Mouse (Mus musculus) megakaryocyte, embryonic 14.5 days (primary cell): ENCODE measurements around the gene Hcfc2. TPM values are rescaled to one million over a fixed set of nuclear protein-coding genes. Genes with fewer than 3 reads are reported as not detected.
A peak's percentile ranks its signal among the peaks of the same experiment; 100 is the strongest.

Source experiments
- H3K27me3 ChIP-seq: replicated peaks from 2 replicates; pipeline ENCODE3; 2012; ENCODE audit warnings: inconsistent platforms
- H3K36me3 ChIP-seq: replicated peaks from 2 replicates; pipeline ENCODE3; 2012; ENCODE audit warnings: low read length, inconsistent platforms, mixed read lengths
- H3K4me1 ChIP-seq: 2 replicates; pipeline ENCODE4 v1.6.1; 2012; ENCODE audit warnings: inconsistent platforms
- H3K4me3 ChIP-seq: replicated peaks from 2 replicates; pipeline ENCODE3; 2012; ENCODE audit warnings: moderate library complexity, mild to moderate bottlenecking, inconsistent platforms
- H3K9me3 ChIP-seq: 2 replicates; pipeline ENCODE4 v1.6.1; 2012; ENCODE audit warnings: inconsistent platforms
- FLI1 ChIP-seq: IDR thresholded peaks from 2 replicates; pipeline ENCODE4 v1.6.1; 2012; ENCODE audit warnings: low read length, inconsistent platforms, mixed read lengths
- GATA1 ChIP-seq: IDR thresholded peaks from 3 replicates; pipeline ENCODE4 v1.6.1; 2012; ENCODE audit warnings: mixed read lengths, low read length, inconsistent platforms, borderline replicate concordance
- polyA plus RNA-seq: library from polyadenylated mRNA; stranded (reverse); fragments of >175 nt; gene quantifications from 2 replicates; pipeline ENCODE4 v1.2.3, GENCODE M21; 2012; ENCODE audit warnings: low replicate concordance; ENCODE audit not compliant: insufficient read depth

Gene Hcfc2
- polyA plus RNA-seq, 1 experiment = 2.9 TPM

DNA sequence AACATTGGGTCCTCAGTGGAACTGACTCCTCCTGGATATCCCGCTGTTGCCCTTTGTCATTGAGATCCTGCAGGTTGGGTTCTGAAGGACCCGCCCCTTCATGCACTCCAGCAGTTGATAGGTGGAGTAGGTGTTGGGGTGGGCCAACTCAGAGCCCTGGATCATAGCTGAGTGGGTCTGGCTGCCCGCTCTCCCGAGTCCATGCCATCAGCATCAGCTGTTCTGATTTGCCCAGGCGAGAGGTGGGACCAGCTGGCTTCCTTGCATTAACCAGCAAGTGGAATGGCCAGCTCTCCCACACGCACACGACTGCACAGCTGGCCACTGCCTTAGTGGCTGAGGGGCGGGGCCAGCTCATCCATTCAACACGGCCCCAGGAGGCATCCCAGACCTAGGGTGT lies 72.9 kb downstream of the Hcfc2 start:
- peaks cover 30% of the 10 kb centered on the region for H3K4me1 ChIP-seq
- TF ChIP-seq FLI1 (no peak), GATA1 (no peak)
- H3K9me3 ChIP-seq = peaks cover 7% of the 10 kb centered on the region

DNA sequence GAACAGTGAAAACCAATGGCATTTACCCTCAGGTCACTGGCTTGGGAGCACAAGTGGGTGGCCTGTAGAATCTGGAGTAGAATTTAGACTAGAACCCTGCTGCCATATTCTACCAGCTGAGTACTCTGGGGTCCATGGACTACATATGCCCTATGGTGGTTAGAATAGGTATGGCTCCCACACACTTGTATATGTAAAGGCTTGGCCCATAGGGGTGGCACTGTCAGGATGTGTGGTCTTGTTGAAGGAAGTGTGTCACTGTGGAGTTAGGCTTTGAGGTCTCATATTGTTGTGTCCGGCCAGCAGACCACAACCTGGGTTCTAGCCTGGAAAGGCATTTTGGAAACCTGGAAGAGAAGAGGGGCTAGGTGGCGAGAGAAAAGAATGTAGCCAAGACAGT lies 74.8 kb downstream of the Hcfc2 start:
- no peak for TF ChIP-seq GATA1
- TF ChIP-seq FLI1 = no peak
- Histone ChIP-seq H3K4me3 (no peak overlapping the region), H3K4me1 (peaks cover 22% of the 10 kb centered on the region), H3K36me3 (peaks cover 3% of the 10 kb centered on the region), H3K9me3 (peaks cover 7% of the 10 kb centered on the region), H3K27me3 (peaks cover 18% of the 10 kb centered on the region)

More for the DNA sequence above, 72.9 kb downstream of the Hcfc2 start:
- Histone ChIP-seq H3K27me3 (peaks cover 12% of the 10 kb centered on the region), H3K4me3 (no peak overlapping the region), H3K36me3 (peaks cover 3% of the 10 kb centered on the region)

DNA sequence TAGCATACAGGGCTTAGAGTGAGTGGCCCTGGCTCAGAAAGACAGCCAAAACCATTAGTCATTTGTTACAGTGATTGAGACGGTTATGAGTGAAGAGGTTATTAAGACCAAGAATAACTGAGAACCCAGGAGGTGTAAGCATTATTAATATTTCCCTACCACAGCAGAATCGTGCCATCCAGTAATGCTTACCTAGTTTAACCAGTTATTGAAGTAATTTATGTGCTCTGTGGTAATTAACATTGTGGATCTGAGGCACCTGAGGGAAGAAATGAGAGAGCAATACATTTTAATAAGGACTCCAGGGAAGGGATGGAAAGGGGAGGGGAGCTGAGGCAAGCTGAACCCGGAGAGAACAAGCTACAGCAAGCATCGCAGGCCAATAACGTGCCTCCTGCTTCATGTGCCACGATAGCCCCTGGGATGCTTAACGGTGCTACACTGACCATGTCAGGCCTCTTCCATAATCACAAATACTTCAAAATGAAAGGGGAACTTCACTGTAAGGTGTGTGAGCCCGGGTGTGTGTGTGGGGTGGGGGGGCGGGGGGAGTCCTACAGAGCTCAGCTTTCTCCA lies 75.7 kb downstream of the Hcfc2 start:
- H3K4me1 ChIP-seq = peaks cover 28% of the 10 kb centered on the region
- peaks cover 18% of the 10 kb centered on the region for H3K27me3 ChIP-seq
- H3K9me3 ChIP-seq = peaks cover 7% of the 10 kb centered on the region
- no peak for TF ChIP-seq GATA1
- TF ChIP-seq FLI1 = no peak
- H3K36me3 ChIP-seq = peaks cover 3% of the 10 kb centered on the region
- no peak overlapping the region for H3K4me3 ChIP-seq

DNA sequence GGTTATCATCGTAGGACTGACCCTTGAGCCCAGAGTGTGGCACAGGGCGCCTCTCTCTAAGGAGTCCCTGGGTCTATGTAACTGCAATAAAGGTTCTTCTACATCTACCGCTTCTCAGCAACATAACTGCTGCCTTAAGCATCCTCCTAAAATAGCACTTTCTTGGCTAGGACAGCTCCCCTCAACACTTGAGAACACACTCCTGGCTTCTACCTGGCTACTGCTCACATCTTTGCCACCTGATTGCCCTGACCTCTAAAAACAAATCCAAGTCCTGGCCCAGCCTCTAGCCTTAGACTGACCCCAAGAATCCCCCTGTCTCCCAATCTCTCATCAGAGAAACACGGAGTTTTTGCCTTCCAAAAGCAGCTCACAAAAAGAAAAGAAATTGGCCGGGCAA lies 78.9 kb downstream of the Hcfc2 start:
- TF ChIP-seq GATA1 (no peak), FLI1 (no peak)
- peaks cover 55% of the 10 kb centered on the region for H3K4me1 ChIP-seq
- H3K9me3 ChIP-seq = peaks cover 7% of the 10 kb centered on the region
- no peak overlapping the region for H3K4me3 ChIP-seq
- peaks cover 3% of the 10 kb centered on the region for H3K36me3 ChIP-seq
- H3K27me3 ChIP-seq = peaks cover 12% of the 10 kb centered on the region

DNA sequence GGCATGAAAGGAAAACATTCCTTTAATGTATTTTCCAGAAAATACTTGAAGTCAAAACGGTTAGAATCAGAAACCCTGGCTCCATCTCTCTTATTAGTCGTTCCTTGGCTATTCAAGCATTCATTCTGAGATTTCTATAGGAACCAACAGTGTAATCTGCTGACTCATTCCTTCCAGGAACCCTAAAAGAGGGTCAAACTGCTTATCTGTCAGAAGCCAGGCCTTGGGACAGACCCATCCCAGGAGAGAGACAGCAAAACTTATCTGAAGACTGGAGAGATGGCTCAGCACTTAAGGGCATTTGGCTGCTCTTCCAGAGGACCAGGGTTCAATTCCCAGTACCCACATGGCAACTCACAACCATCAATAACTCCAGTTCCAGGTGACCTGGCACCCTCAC lies 81.1 kb downstream of the Hcfc2 start:
- H3K36me3 ChIP-seq = peaks cover 3% of the 10 kb centered on the region
- peaks cover 14% of the 10 kb centered on the region for H3K9me3 ChIP-seq
- TF ChIP-seq FLI1 (no peak), GATA1 (no peak)
- H3K4me3 ChIP-seq = no peak overlapping the region
- H3K4me1 ChIP-seq = peaks cover 47% of the 10 kb centered on the region
- peaks cover 10% of the 10 kb centered on the region for H3K27me3 ChIP-seq

DNA sequence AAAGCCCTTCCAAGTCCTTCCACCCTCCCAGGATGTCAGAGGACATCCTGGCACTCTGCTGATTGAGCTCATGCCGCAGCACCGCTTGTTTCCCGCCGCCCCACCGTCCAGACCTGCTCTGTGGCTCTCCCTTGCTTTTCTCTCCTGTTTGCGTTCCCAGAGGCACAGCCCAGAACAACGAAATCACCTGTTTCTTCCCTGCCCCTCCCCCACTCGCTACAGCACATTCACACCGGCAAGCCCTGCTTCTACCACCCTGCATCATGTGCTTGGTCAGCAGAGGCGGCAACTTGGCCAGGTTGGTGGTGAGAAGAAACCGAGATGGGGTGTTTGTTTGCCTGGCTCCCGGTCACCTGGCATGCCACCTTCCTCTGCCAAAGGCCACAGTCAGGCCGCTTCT lies 81.9 kb downstream of the Hcfc2 start:
- Histone ChIP-seq H3K9me3 (peaks cover 11% of the 10 kb centered on the region), H3K4me3 (no peak overlapping the region), H3K27me3 (peaks cover 8% of the 10 kb centered on the region), H3K36me3 (peaks cover 3% of the 10 kb centered on the region), H3K4me1 (peaks cover 47% of the 10 kb centered on the region)
- TF ChIP-seq GATA1 (no peak), FLI1 (no peak)

DNA sequence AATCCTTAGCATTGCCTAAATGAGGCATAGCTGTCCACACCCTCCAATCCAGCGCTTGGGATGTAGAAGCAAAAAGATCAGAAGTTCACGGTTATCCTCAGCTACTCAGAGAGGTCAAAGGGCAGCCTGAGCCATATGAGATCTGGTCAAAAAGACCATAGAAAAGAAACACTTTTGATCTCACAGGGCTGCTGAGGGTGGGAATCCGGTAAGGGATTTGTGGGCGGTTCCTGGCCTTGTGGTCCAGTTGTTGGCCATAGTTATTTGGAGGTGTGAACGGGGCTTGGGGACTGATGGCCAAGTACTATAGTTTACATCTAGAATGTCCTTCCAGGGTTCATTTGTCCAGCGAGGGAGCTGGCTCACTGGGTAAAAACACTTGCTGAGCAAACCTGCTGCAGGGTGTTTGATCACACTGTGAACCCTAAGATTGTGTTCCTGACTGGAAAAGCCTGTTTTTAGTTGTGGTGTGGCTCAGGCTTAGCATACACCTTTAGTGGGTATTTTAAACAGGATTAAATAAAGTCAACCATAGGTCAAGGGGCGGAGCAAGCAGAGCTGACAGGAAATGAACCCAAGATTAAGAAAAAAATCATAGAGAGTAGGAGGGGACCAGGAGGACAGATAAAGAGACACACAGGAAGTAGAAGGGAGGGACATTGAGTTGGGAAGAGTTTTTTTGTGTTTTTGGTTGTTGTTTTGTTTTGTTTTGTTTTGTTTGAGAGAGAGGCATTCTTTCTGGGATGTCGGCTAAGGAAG lies 83.0 kb downstream of the Hcfc2 start:
- TF ChIP-seq GATA1 (no peak), FLI1 (no peak)
- H3K9me3 ChIP-seq = peaks cover 7% of the 10 kb centered on the region; the same call in 1 of the 2 replicates

DNA sequence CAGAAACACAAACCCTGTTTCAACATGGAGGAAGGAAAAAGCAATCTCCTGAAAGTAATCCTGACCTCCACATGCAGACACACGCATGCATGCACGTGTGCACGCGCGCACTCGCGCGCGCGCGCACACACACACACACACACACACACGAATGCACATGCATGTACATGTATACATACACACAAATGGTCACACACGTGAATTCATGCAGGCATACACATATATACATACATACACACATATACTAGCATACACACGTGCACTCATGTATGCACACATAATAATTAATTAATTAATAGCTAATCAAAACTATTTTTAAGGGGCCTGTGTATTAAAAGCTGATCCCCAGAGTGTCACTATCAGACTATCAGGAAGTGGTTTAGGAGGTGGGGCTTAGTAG lies 83.9 kb downstream of the Hcfc2 start:
- H3K4me1 ChIP-seq = peaks cover 47% of the 10 kb centered on the region
- H3K27me3 ChIP-seq = peaks cover 4% of the 10 kb centered on the region
- TF ChIP-seq FLI1 (no peak), GATA1 (no peak)
- peak overlapping the region; percentile 29 for H3K4me3 ChIP-seq
- H3K9me3 ChIP-seq = peaks cover 7% of the 10 kb centered on the region; the same call in 1 of the 2 replicates
- H3K36me3 ChIP-seq = no peaks in the 10 kb centered on the region

More for the DNA sequence above, 83.0 kb downstream of the Hcfc2 start:
- Histone ChIP-seq H3K4me1 (peaks cover 47% of the 10 kb centered on the region), H3K4me3 (no peak overlapping the region), H3K36me3 (no peaks in the 10 kb centered on the region), H3K27me3 (peaks cover 6% of the 10 kb centered on the region)

DNA sequence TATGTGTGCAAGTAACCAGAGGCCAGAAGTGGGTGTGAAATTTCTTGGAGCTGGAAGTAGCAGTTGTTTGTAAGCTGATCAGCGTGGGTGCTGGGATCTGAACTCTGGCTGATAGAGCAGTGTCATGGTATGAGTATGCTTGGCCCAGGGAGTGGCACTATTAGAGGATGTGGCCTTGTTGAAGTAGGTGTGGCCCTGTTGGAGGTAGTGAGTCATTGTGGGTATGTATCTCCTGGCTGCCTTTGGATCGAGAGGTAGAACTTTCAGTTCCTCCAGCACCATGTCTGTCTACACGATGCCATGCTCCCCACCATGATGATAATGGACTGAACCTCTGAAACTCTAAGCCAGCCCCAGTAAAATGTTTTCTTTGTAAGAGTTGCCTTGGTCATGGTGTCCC lies 84.4 kb downstream of the Hcfc2 start:
- H3K36me3 ChIP-seq = no peaks in the 10 kb centered on the region
- peaks cover 7% of the 10 kb centered on the region; the same call in 1 of the 2 replicates for H3K9me3 ChIP-seq
- peaks cover 4% of the 10 kb centered on the region for H3K27me3 ChIP-seq
- peaks cover 47% of the 10 kb centered on the region for H3K4me1 ChIP-seq
- TF ChIP-seq FLI1 = no peak
- TF ChIP-seq GATA1 = no peak
- H3K4me3 ChIP-seq = peak overlapping the region; percentile 38

DNA sequence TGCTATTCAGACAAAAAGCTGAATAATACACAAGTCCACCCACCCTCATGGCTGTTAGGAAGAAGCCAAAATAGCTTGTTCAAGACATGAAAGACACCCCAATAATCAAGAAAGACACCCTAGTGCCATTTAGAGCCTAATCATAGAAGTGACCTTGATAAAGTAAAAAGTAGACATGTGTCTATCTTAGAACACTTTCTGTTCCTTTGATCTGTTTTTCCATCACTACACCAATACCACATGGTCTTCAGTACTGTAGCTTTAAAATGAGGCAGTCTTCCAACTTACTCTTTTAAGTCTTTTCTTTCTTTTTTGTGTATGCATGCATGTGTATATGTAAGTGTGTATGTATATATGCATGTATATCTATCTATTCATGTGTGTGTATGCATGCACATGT lies 84.9 kb downstream of the Hcfc2 start:
- H3K36me3 ChIP-seq = no peaks in the 10 kb centered on the region

More for the DNA sequence above, 84.9 kb downstream of the Hcfc2 start:
- Histone ChIP-seq H3K4me3 (no peak overlapping the region), H3K27me3 (no peaks in the 10 kb centered on the region), H3K4me1 (peaks cover 47% of the 10 kb centered on the region), H3K9me3 (peaks cover 7% of the 10 kb centered on the region; the same call in 1 of the 2 replicates)
- TF ChIP-seq FLI1 (no peak), GATA1 (no peak)
